Mouse (Mus musculus) hindbrain, embryonic 16.5 days (tissue): Measurements from ENCODE around the gene Rai14. TPM values are rescaled to one million over a fixed set of nuclear protein-coding genes. Genes with fewer than 3 reads are reported as not detected.

Experiments
- ATAC-seq: fragments of 200-750 bp; cut with Nextera tagmentation; 2 replicates; pipeline ENCODE4 v1.8.0; 2017; ENCODE audit warnings: moderate TSS enrichment, moderate library complexity
- H3K27ac ChIP-seq: fragments of 300-500 bp; sonication (generic); 2 replicates; pipeline ENCODE4 v1.5.1; 2014; ENCODE audit warnings: low read depth, mild to moderate bottlenecking, control low read depth, low read length, moderate library complexity
- H3K27me3 ChIP-seq: fragments of 300-500 bp; sonication (generic); replicated peaks from 2 replicates; pipeline ENCODE4 v1.6.1; 2014; ENCODE audit warnings: low read length; ENCODE audit not compliant: control insufficient read depth, insufficient read depth
- H3K36me3 ChIP-seq: fragments of 300-500 bp; sonication (generic); 2 replicates; pipeline ENCODE4 v1.6.1; 2014; ENCODE audit warnings: mild to moderate bottlenecking, low read length, moderate library complexity, mixed read lengths; ENCODE audit not compliant: control insufficient read depth, insufficient read depth
- H3K4me1 ChIP-seq: fragments of 300-500 bp; sonication (generic); 2 replicates; pipeline ENCODE4 v1.6.1; 2014; ENCODE audit warnings: low read depth, low read length; ENCODE audit not compliant: control insufficient read depth, insufficient read depth
- H3K4me2 ChIP-seq: fragments of 300-500 bp; sonication (generic); 2 replicates; pipeline ENCODE4 v1.6.1; 2014; ENCODE audit warnings: mild to moderate bottlenecking, low read length, control low read depth, moderate library complexity
- H3K4me3 ChIP-seq: fragments of 300-500 bp; sonication (generic); 2 replicates; pipeline ENCODE4 v1.5.1; 2014; ENCODE audit warnings: mild to moderate bottlenecking, low read length, control low read depth, moderate library complexity
- H3K9ac ChIP-seq: fragments of 300-500 bp; sonication (generic); 2 replicates; pipeline ENCODE4 v1.6.1; 2014; ENCODE audit warnings: low read depth, mild to moderate bottlenecking, control low read depth, low read length, moderate library complexity
- H3K9me3 ChIP-seq: fragments of 300-500 bp; sonication (generic); 2 replicates; pipeline ENCODE4 v1.6.1; 2014; ENCODE audit warnings: mild to moderate bottlenecking, low read length, moderate library complexity; ENCODE audit not compliant: control insufficient read depth
- WGBS: fragments of 180-500 bp; shearing (Covaris S2); extraction: QIAGEN DNeasy Blood & Tissue Kit; methylation state at CpG from one replicate; pipeline ENCODE4 v1.1.7; 2014; 5-methylcytosine and 5-hydroxymethylcytosine counted together
- polyA plus RNA-seq: library from polyadenylated mRNA; unstranded; fragments of >200 nt; fragmentation: Nextera tagmentation; extraction: Ambion mirVana; gene quantifications from 2 replicates; pipeline ENCODE4 v1.2.1, GENCODE M21; 2015

Gene Rai14
- polyA plus RNA-seq, 1 experiment from 2014 or later, result 8.2 TPM

- no peaks in the 10 kb centered on the region for H3K36me3 ChIP-seq
- no peak overlapping the region for H3K27ac ChIP-seq
- H3K4me1 ChIP-seq, result peaks cover 11% of the 10 kb centered on the region
- H3K4me3 ChIP-seq, result no peak overlapping the region
- H3K9me3 ChIP-seq, result no peaks in the 10 kb centered on the region
- H3K9ac ChIP-seq, result no peak overlapping the region
- H3K27me3 ChIP-seq, result no peaks in the 10 kb centered on the region
- H3K4me2 ChIP-seq, result peak overlapping the region; percentile 25; the same call in 1 of the 2 replicates
- ATAC-seq, result peak; percentile 55
- 22% methylated on average over 4 of the region's 4 CpGs for WGBS
Observed at GRCm38 (mm10) chr15:10747226-10747625, 32.8 kb upstream of the Rai14 start.

- Histone ChIP-seq H3K4me3 (no peak overlapping the region), H3K27ac (no peak overlapping the region), H3K36me3 (no peaks in the 10 kb centered on the region), H3K27me3 (no peaks in the 10 kb centered on the region), H3K4me1 (peaks cover 11% of the 10 kb centered on the region), H3K4me2 (peak overlapping the region; percentile 17; the same call in 1 of the 2 replicates), H3K9me3 (no peaks in the 10 kb centered on the region), H3K9ac (no peak overlapping the region)
- peak; percentile 85 for ATAC-seq
- WGBS, result 41% methylated on average over 4 of the region's 4 CpGs
Observed at GRCm38 (mm10) chr15:10746303-10747051, 32.1 kb upstream of the Rai14 start.

- WGBS, result 66% methylated on average over 6 of the region's 6 CpGs
- no peak for ATAC-seq
- H3K9me3 ChIP-seq, result no peaks in the 10 kb centered on the region
Observed at GRCm38 (mm10) chr15:10742441-10742840, 28.0 kb upstream of the Rai14 start.

DNA sequence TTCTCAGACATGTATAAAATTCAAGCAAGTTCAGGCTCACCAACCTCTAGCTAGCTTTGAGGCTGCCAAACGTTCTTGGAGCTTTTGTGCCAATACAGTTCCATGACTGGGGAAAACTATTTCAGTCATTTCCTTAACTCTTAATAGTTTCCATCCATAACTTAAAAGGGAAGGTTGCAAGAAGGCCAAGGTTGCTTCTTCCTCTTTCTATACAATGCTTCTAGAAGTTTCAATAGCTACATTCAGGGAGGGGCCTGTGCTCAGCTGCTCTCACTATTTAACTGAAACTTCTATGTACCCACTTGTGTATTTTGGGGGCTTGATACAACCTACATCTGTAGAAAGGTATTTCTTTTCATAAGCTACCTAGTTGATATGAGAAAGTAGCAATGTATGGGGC is 24.9 kb upstream of the Rai14 start:
- Histone ChIP-seq H3K9me3 (no peaks in the 10 kb centered on the region), H3K4me1 (no peaks in the 10 kb centered on the region), H3K27me3 (no peaks in the 10 kb centered on the region), H3K27ac (no peak overlapping the region), H3K4me3 (no peak overlapping the region), H3K36me3 (no peaks in the 10 kb centered on the region), H3K9ac (no peak overlapping the region), H3K4me2 (no peak overlapping the region)
- WGBS, result 79% methylated on average over 1 of the region's 1 CpGs
- ATAC-seq, result no peak

More at GRCm38 (mm10) chr15:10742441-10742840, 28.0 kb upstream of the Rai14 start:
- no peaks in the 10 kb centered on the region for H3K27me3 ChIP-seq
- H3K27ac ChIP-seq, result no peak overlapping the region
- peaks cover 10% of the 10 kb centered on the region for H3K4me1 ChIP-seq
- no peak overlapping the region for H3K9ac ChIP-seq
- H3K4me2 ChIP-seq, result no peak overlapping the region
- H3K36me3 ChIP-seq, result no peaks in the 10 kb centered on the region
- no peak overlapping the region for H3K4me3 ChIP-seq

DNA sequence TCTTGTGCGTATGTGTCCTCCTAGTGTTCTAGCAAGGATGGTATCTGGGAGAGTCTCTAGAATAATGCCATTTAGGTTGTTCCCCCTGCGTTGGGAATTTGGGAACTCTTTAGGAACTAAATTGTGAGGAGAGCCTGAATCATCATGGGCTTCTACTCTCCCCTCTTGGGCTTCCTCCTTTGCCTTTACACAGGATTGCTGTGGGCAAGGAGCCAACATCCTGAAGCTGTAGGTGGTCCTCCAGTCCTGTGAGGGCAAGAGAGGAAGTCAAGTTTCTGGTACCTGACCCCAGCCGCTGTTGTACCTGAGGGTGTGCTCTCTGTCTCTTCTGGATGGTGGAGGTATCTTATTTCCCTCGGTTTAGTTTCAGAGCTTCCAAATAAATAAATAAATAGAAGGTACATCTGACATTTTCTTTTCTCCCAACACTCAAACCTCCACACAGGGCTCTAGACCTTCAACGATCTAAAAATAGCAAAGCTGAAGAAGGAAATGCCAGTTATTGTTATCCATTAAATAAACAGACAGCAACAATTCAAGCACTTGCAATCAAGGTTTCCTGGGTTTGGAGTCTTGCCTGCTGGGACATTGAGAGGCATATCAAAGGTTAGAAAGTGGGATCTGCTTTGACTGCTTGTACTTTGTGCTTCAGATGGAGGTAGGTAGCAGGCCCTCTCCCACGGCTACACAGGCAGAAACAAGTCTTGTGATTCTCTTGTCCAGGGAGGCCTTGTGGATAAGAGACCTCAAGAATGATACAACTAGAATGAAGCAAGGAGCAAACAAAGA is 24.1 kb upstream of the Rai14 start:
- H3K4me1 ChIP-seq, result no peaks in the 10 kb centered on the region
- no peaks in the 10 kb centered on the region for H3K27me3 ChIP-seq
- H3K27ac ChIP-seq, result no peak overlapping the region
- no peak overlapping the region for H3K9ac ChIP-seq
- H3K9me3 ChIP-seq, result no peaks in the 10 kb centered on the region
- no peaks in the 10 kb centered on the region for H3K36me3 ChIP-seq
- no peak overlapping the region for H3K4me2 ChIP-seq
- 76% methylated on average over 6 of the region's 6 CpGs for WGBS
- H3K4me3 ChIP-seq, result no peak overlapping the region
- ATAC-seq, result no peak

GRCm38 (mm10) chr15:10735948-10736347 is 21.5 kb upstream of the Rai14 start:
- Histone ChIP-seq H3K4me3 (no peak overlapping the region), H3K9ac (no peak overlapping the region), H3K9me3 (no peaks in the 10 kb centered on the region), H3K27me3 (no peaks in the 10 kb centered on the region), H3K4me2 (no peak overlapping the region), H3K27ac (no peak overlapping the region), H3K36me3 (no peaks in the 10 kb centered on the region), H3K4me1 (no peaks in the 10 kb centered on the region)
- 83% methylated on average over 4 of the region's 4 CpGs for WGBS
- ATAC-seq, result no peak

- H3K4me3 ChIP-seq, result no peak overlapping the region
- H3K36me3 ChIP-seq, result no peaks in the 10 kb centered on the region
- no peak overlapping the region for H3K9ac ChIP-seq
- ATAC-seq, result no peak
- WGBS, result 92% methylated on average over 8 of the region's 8 CpGs
- H3K27me3 ChIP-seq, result no peaks in the 10 kb centered on the region
- no peak overlapping the region for H3K4me2 ChIP-seq
- no peak overlapping the region for H3K27ac ChIP-seq
- no peaks in the 10 kb centered on the region for H3K9me3 ChIP-seq
- no peaks in the 10 kb centered on the region for H3K4me1 ChIP-seq
Observed at GRCm38 (mm10) chr15:10735216-10735615, 20.8 kb upstream of the Rai14 start.

- no peak for ATAC-seq
- no peak overlapping the region for H3K4me3 ChIP-seq
- no peaks in the 10 kb centered on the region for H3K4me1 ChIP-seq
- no peaks in the 10 kb centered on the region for H3K36me3 ChIP-seq
- H3K4me2 ChIP-seq, result no peak overlapping the region
- no peaks in the 10 kb centered on the region for H3K9me3 ChIP-seq
- no peak overlapping the region for H3K9ac ChIP-seq
- no peaks in the 10 kb centered on the region for H3K27me3 ChIP-seq
- WGBS, result 86% methylated on average over 3 of the region's 3 CpGs
- H3K27ac ChIP-seq, result no peak overlapping the region
Observed at GRCm38 (mm10) chr15:10731398-10731797, 17.0 kb upstream of the Rai14 start.

- Histone ChIP-seq H3K36me3 (no peaks in the 10 kb centered on the region), H3K4me3 (no peak overlapping the region), H3K9ac (no peak overlapping the region), H3K4me2 (no peak overlapping the region), H3K27me3 (no peaks in the 10 kb centered on the region), H3K27ac (no peak overlapping the region), H3K4me1 (0 out of 2 replicates have a peak, but pooled peaks cover 2% of the 10 kb centered on the region), H3K9me3 (no peaks in the 10 kb centered on the region)
- WGBS, result 87% methylated on average over 3 of the region's 3 CpGs
- no peak for ATAC-seq
Observed at GRCm38 (mm10) chr15:10726272-10726671, 11.8 kb upstream of the Rai14 start.
